Mouse (Mus musculus) brain, embryonic 14.5 days (tissue): ENCODE results near the gene Ubap2l. TPM values are rescaled to one million over a fixed set of nuclear protein-coding genes. Genes with fewer than 3 reads are reported as not detected.

Source experiments
- DNase-seq: peaks from one replicate; pipeline ENCODE4 v3.0.0-alpha.2; 2011; ENCODE audit warnings: low read depth
- CTCF ChIP-seq: fragments of 200-500 bp; IDR thresholded peaks from 2 replicates; pipeline ENCODE4 v1.5.1; 2012; ENCODE audit warnings: inconsistent platforms, mild to moderate bottlenecking, moderate library complexity, borderline replicate concordance; ENCODE audit not compliant: insufficient read depth, insufficient read length; ENCODE audit errors: extremely low read depth
- POLR2A ChIP-seq: fragments of 200-500 bp; IDR thresholded peaks from 2 replicates; pipeline ENCODE4 v1.6.1; 2012; ENCODE audit warnings: mild to moderate bottlenecking, inconsistent platforms, borderline replicate concordance; ENCODE audit not compliant: poor library complexity, insufficient read depth, insufficient read length, severe bottlenecking; ENCODE audit errors: extremely low read depth
- polyA plus RNA-seq: library from polyadenylated mRNA; depleted of rRNA; stranded (reverse); fragments of >200 nt; gene quantifications from 2 replicates; pipeline ENCODE4 v1.2.3, GENCODE M21; 2012

Ubap2l gene
- polyA plus RNA-seq, 1 experiment, result 184 TPM

- DNase-seq, result no peak
- TF ChIP-seq CTCF (peak; percentile 6; the same call in 1 of the 2 replicates), POLR2A (no peak)
Observed at GRCm38 (mm10) chr3:90064383-90064782, 12.0 kb upstream of the Ubap2l start.

GRCm38 (mm10) chr3:90062539-90062938 lies 10.1 kb upstream of the Ubap2l start:
- TF ChIP-seq POLR2A, result no peak
- TF ChIP-seq CTCF, result no peak
- no peak for DNase-seq

- TF ChIP-seq POLR2A (no peak), CTCF (no peak)
- no peak for DNase-seq
Observed at GRCm38 (mm10) chr3:90061549-90061948, 9.1 kb upstream of the Ubap2l start.

- no peak for TF ChIP-seq POLR2A
- TF ChIP-seq CTCF, result no peak
- peak; percentile 75 for DNase-seq
Observed at GRCm38 (mm10) chr3:90051441-90052350, 732 bp downstream of the Ubap2l start, which contains the start of gene 4933434E20Rik. TSS of gene 4933434E20Rik (plus strand) at chr3:90051636.

GRCm38 (mm10) chr3:90049691-90050090 lies 2.7 kb downstream of the Ubap2l start:
- no peak for DNase-seq
- TF ChIP-seq CTCF, result no peak
- no peak for TF ChIP-seq POLR2A

GRCm38 (mm10) chr3:90036263-90036662 lies 16.2 kb downstream of the Ubap2l start:
- DNase-seq, result no peak
- TF ChIP-seq CTCF (no peak), POLR2A (no peak)

- no peak for DNase-seq
Observed at GRCm38 (mm10) chr3:90034653-90035052, 17.8 kb downstream of the Ubap2l start.

GRCm38 (mm10) chr3:90016626-90017025 lies 35.8 kb downstream of the Ubap2l start:
- TF ChIP-seq CTCF (no peak), POLR2A (no peak)
- DNase-seq, result no peak

More at GRCm38 (mm10) chr3:90034653-90035052, 17.8 kb downstream of the Ubap2l start:
- TF ChIP-seq POLR2A, result no peak
- no peak for TF ChIP-seq CTCF

GRCm38 (mm10) chr3:90010291-90010690 lies 42.1 kb downstream of the Ubap2l start:
- DNase-seq, result no peak
- TF ChIP-seq CTCF (no peak), POLR2A (no peak)

GRCm38 (mm10) chr3:90004091-90004796 lies 48.2 kb downstream of the Ubap2l start:
- TF ChIP-seq POLR2A, result no peak
- no peak for TF ChIP-seq CTCF
- no peak for DNase-seq

GRCm38 (mm10) chr3:89999830-90000229 lies 52.6 kb downstream of the Ubap2l start:
- DNase-seq, result peak; percentile 2
- TF ChIP-seq POLR2A (no peak), CTCF (no peak)

- DNase-seq, result no peak
- no peak for TF ChIP-seq POLR2A
- no peak for TF ChIP-seq CTCF
Observed at GRCm38 (mm10) chr3:89999090-89999489, 53.3 kb downstream of the Ubap2l start.

GRCm38 (mm10) chr3:89998612-89999054 lies 53.8 kb downstream of the Ubap2l start, which contains the start of gene Hax1:
TSS of gene Hax1 (minus strand) at chr3:89998780.
- TF ChIP-seq POLR2A, result 0 out of 2 replicates have a peak, but pooled peaks have one; percentile 1
- peak; percentile 11; the same call in 1 of the 2 replicates for TF ChIP-seq CTCF
- peak; percentile 99 for DNase-seq
